Mouse (Mus musculus) E14TG2a.4 (cell line): ENCODE measurements around the gene Gm9045.
A peak's percentile ranks its signal among the peaks of the same experiment; 100 is the strongest.
"Not testable (repeated sequence)": the region's sequence is repeated elsewhere in the genome, so short reads cannot be mapped to it uniquely, and the experiment has no call there.

ENCODE experiments used
- H3K27me3 ChIP-seq: 2 replicates; pipeline ENCODE4 v1.6.1; 2014; ENCODE audit warnings: low read length, control low read depth; ENCODE audit not compliant: insufficient read depth
- H3K36me3 ChIP-seq: 2 replicates; pipeline ENCODE4 v1.6.1; 2014; ENCODE audit warnings: low read length, control low read depth; ENCODE audit not compliant: insufficient read depth
- H3K4me1 ChIP-seq: replicated peaks from 2 replicates; pipeline ENCODE4 v1.6.1; 2014; ENCODE audit warnings: low read depth, low read length, control low read depth
- H3K4me3 ChIP-seq: replicated peaks from 2 replicates; pipeline ENCODE4 v1.5.1; 2014; ENCODE audit warnings: mild to moderate bottlenecking, low read length
- H3K9me3 ChIP-seq: 2 replicates; pipeline ENCODE4 v1.6.1; 2014; ENCODE audit warnings: low read length, control low read depth
- CTCF ChIP-seq: conservative IDR thresholded peaks from 2 replicates; pipeline ENCODE4 v1.5.1; 2014; ENCODE audit warnings: low read length
- NANOG ChIP-seq: IDR thresholded peaks from 2 replicates; pipeline ENCODE4 v1.6.1; 2014; ENCODE audit warnings: borderline replicate concordance, low read length, mixed read lengths
- POU5F1 ChIP-seq: IDR thresholded peaks from 2 replicates; pipeline ENCODE4 v1.6.1; 2014; ENCODE audit warnings: low read length, borderline replicate concordance

Gene Gm9045

DNA sequence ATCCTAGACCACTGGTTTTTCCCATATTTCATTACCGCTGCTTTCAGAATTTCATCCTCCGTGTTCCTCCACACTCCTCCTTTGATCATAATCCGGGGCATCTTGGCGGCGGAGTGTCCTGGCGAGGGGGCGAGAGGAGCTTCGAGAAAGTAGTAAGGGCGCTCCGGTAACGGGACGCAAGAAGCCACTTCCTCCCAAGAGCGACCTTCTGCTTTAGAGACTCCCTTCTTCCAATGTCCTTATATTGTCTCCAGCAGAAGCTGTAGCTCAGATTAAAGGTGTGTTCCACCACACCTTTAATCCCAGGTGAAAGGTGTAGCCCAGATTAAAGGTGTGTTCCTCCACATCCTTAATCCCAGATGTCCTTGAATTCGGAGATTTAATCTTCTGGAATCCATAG lies at the start of gene Gm9045:
Gene Gm9045 (minus strand): TSS at position 101 of the 400 bp plus-strand sequence.
- not testable (repeated sequence) for H3K4me3 ChIP-seq, H3K36me3 ChIP-seq, H3K27me3 ChIP-seq, H3K9me3 ChIP-seq, H3K4me1 ChIP-seq

DNA sequence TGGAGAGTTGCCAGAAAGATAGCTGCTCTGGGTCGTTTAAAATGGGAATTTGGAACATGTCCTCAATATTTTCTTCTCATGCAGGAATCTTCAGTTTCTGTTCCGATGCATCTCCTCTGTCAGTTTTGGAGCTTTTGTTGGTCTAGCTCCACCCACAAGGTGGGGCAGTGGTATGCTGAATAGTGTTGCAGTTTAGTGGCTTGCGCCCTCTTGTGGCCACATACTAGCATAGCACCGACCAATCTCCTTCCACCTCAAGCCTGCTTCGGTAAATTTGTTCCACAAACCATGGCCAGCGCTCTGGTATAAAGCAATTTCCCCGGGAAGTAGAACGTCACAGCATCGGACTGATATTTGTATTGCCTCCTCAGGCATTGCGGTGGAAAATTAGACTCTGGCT lies 32.8 kb upstream of the Gm9045 start:
- TF ChIP-seq POU5F1 (no peak), NANOG (no peak), CTCF (peak; percentile 87)
- H3K36me3 ChIP-seq = no peaks in the 10 kb centered on the region
- no peaks in the 10 kb centered on the region for H3K27me3 ChIP-seq
- peaks cover 9% of the 10 kb centered on the region; the same call in 1 of the 2 replicates for H3K4me1 ChIP-seq
- H3K4me3 ChIP-seq = no peak overlapping the region
- peaks cover 6% of the 10 kb centered on the region for H3K9me3 ChIP-seq

DNA sequence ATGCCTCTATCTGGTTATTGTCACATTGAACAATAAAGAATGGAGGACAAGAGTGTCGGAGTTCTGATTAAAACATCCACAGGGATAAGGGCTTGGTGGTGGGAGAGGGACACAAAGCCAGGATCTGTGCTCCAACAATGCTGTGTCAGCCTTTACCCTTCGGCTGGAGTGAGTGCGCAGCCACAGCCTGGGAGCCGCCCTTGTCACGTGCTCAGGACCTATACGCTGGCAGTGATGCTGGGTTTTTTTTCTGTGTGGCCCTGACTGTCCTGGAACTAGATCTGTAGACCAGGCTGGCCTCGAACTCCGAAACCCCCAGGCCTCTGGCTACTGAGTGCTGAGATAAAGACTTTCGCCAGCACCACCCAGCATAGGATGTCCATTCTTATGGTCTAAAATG lies 31.9 kb upstream of the Gm9045 start:
- Histone ChIP-seq H3K4me3 (no peak overlapping the region), H3K9me3 (peaks cover 15% of the 10 kb centered on the region), H3K36me3 (no peaks in the 10 kb centered on the region), H3K27me3 (no peaks in the 10 kb centered on the region), H3K4me1 (peaks cover 9% of the 10 kb centered on the region; the same call in 1 of the 2 replicates)
- TF ChIP-seq POU5F1 (no peak), CTCF (no peak), NANOG (no peak)

DNA sequence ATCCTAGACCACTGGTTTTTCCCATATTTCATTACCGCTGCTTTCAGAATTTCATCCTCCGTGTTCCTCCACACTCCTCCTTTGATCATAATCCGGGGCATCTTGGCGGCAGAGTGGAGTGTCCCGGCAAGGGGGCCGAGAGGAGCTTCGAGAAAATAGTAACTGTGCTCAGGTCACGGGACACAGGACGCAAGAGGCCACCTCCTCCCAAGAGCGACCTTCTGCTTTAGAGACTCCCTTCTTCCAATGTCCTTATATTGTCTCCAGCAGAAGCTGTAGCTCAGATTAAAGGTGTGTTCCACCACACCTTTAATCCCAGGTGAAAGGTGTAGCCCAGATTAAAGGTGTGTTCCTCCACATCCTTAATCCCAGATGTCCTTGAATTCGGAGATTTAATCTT lies 16.4 kb upstream of the Gm9045 start, which contains the start of gene Gm9049:
Gene Gm9049 (minus strand): TSS at position 101 of the 400 bp plus-strand sequence.
- H3K4me3 ChIP-seq, H3K36me3 ChIP-seq, H3K9me3 ChIP-seq, H3K4me1 ChIP-seq, H3K27me3 ChIP-seq: not testable (repeated sequence)

DNA sequence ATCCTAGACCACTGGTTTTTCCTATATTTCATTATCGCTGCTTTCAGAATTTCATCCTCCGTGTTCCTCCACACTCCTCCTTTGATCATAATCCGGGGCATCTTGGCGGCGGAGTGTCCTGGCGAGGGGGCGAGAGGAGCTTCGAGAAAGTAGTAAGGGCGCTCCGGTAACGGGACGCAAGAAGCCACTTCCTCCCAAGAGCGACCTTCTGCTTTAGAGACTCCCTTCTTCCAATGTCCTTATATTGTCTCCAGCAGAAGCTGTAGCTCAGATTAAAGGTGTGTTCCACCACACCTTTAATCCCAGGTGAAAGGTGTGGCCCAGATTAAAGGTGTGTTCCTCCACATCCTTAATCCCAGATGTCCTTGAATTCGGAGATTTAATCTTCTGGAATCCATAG lies 10.9 kb upstream of the Gm9045 start, which contains the start of gene Gm9048:
Gene Gm9048 (minus strand): TSS at position 101 of the 400 bp plus-strand sequence.
- H3K27me3 ChIP-seq, H3K4me1 ChIP-seq, H3K4me3 ChIP-seq, H3K9me3 ChIP-seq, H3K36me3 ChIP-seq: not testable (repeated sequence)

DNA sequence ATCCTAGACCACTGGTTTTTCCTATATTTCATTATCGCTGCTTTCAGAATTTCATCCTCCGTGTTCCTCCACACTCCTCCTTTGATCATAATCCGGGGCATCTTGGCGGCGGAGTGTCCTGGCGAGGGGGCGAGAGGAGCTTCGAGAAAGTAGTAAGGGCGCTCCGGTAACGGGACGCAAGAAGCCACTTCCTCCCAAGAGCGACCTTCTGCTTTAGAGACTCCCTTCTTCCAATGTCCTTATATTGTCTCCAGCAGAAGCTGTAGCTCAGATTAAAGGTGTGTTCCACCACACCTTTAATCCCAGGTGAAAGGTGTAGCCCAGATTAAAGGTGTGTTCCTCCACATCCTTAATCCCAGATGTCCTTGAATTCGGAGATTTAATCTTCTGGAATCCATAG lies 5.5 kb upstream of the Gm9045 start, which contains the start of gene Gm9046:
Gene Gm9046 (minus strand): TSS at position 101 of the 400 bp plus-strand sequence.
- H3K4me3 ChIP-seq, H3K9me3 ChIP-seq, H3K4me1 ChIP-seq, H3K27me3 ChIP-seq, H3K36me3 ChIP-seq: not testable (repeated sequence)

DNA sequence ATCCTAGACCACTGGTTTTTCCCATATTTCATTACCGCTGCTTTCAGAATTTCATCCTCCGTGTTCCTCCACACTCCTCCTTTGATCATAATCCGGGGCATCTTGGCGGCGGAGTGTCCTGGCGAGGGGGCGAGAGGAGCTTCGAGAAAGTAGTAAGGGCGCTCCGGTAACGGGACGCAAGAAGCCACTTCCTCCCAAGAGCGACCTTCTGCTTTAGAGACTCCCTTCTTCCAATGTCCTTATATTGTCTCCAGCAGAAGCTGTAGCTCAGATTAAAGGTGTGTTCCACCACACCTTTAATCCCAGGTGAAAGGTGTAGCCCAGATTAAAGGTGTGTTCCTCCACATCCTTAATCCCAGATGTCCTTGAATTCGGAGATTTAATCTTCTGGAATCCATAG lies 5.3 kb downstream of the Gm9045 start, which contains the start of gene Gm9044:
Gene Gm9044 (minus strand): TSS at position 101 of the 400 bp plus-strand sequence.
- not testable (repeated sequence) for H3K4me1 ChIP-seq, H3K4me3 ChIP-seq, H3K9me3 ChIP-seq, H3K36me3 ChIP-seq, H3K27me3 ChIP-seq

DNA sequence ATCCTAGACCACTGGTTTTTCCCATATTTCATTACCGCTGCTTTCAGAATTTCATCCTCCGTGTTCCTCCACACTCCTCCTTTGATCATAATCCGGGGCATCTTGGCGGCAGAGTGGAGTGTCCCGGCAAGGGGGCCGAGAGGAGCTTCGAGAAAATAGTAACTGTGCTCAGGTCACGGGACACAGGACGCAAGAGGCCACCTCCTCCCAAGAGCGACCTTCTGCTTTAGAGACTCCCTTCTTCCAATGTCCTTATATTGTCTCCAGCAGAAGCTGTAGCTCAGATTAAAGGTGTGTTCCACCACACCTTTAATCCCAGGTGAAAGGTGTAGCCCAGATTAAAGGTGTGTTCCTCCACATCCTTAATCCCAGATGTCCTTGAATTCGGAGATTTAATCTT lies 10.8 kb downstream of the Gm9045 start, which contains the start of gene Gm9040:
Gene Gm9040 (minus strand): TSS at position 101 of the 400 bp plus-strand sequence.
- H3K27me3 ChIP-seq, H3K4me1 ChIP-seq, H3K9me3 ChIP-seq, H3K4me3 ChIP-seq, H3K36me3 ChIP-seq: not testable (repeated sequence)

DNA sequence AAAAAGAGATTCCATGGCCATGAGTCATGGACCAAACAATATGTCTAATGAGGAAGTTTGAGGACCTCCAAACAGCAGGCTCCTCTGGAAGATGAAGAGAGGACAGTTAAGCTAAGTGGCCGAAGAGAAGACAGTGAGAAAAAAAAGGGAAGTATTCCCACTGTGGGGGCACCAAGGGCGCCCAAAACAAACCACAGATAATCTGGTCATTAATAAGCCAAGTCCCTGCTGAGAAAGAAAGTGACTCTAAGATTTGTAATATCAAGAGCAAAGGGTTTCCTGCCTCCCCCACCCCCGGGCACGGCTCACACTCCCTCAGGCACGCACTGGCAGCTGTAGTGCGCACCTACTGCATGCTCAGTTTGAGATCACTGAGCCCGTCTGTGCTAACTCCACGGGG lies 18.6 kb downstream of the Gm9045 start:
- TF ChIP-seq CTCF (no peak), NANOG (no peak), POU5F1 (no peak)
- Histone ChIP-seq H3K4me3 (no peak overlapping the region), H3K27me3 (no peaks in the 10 kb centered on the region), H3K4me1 (no peaks in the 10 kb centered on the region), H3K9me3 (no peaks in the 10 kb centered on the region), H3K36me3 (no peaks in the 10 kb centered on the region)

DNA sequence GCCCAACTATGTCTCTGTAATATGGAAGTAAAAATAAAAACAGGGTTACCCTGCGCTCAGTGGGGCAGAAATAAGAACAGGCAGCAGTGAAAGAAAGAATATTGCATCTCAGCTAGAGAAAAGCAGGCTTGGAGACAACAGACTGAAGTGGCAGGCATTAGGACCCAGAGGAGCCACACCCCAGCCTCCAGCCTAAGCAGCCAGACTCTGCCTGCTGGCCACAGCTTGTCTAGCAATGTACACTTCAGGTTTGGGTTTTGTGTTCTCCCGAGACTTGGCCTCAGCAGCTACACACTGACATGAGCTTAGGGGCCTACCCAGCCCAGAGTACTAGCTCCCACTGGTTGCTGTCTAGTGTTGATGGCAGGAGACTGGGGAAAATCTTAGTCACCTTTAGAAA lies 35.5 kb downstream of the Gm9045 start:
- H3K9me3 ChIP-seq, H3K36me3 ChIP-seq, H3K27me3 ChIP-seq, H3K4me1 ChIP-seq, H3K4me3 ChIP-seq: not testable (repeated sequence)
